Mouse (Mus musculus) kidney, embryonic 14.5 days (tissue): ENCODE measurements at regions not wholly inside any gene's neighbourhood (a gene's known extent, or its start where the extent isn't known, plus 50 kb on each side); places are given as distances from the start of the nearest gene placed in this dataset.

Experiments
- ATAC-seq: fragments of 200-750 bp; cut with Nextera tagmentation; 2 replicates; pipeline ENCODE4 v1.8.0; 2017; ENCODE audit warnings: moderate number of reproducible peaks, mild to moderate bottlenecking, moderate TSS enrichment, moderate library complexity; ENCODE audit not compliant: low FRiP score, low TSS enrichment
- H3K27ac ChIP-seq: fragments of 300-500 bp; sonication (generic); 2 replicates; pipeline ENCODE4 v1.5.1; 2014; ENCODE audit warnings: low read depth, mild to moderate bottlenecking, low read length, moderate library complexity, mixed read lengths
- H3K27me3 ChIP-seq: fragments of 300-500 bp; sonication (generic); 2 replicates; pipeline ENCODE4 v1.6.1; 2014; ENCODE audit warnings: mild to moderate bottlenecking, low read length; ENCODE audit not compliant: control insufficient read depth, insufficient read depth
- H3K36me3 ChIP-seq: fragments of 300-500 bp; sonication (generic); 2 replicates; pipeline ENCODE4 v1.6.1; 2014; ENCODE audit warnings: low read length, mixed read lengths; ENCODE audit not compliant: control insufficient read depth, insufficient read depth
- H3K4me1 ChIP-seq: fragments of 300-500 bp; sonication (generic); 2 replicates; pipeline ENCODE4 v1.6.1; 2014; ENCODE audit warnings: low read length, mixed read lengths; ENCODE audit not compliant: control insufficient read depth, insufficient read depth
- H3K4me2 ChIP-seq: fragments of 300-500 bp; sonication (generic); replicated peaks from 2 replicates; pipeline ENCODE4 v1.6.1; 2014; ENCODE audit warnings: low read depth, mild to moderate bottlenecking, low read length
- H3K4me3 ChIP-seq: fragments of 300-500 bp; sonication (generic); 2 replicates; pipeline ENCODE4 v1.5.1; 2014; ENCODE audit warnings: mild to moderate bottlenecking, low read length
- H3K9ac ChIP-seq: fragments of 300-500 bp; sonication (generic); 2 replicates; pipeline ENCODE4 v1.6.1; 2014; ENCODE audit warnings: low read depth, mild to moderate bottlenecking, low read length, moderate library complexity
- H3K9me3 ChIP-seq: fragments of 300-500 bp; sonication (generic); 2 replicates; pipeline ENCODE4 v1.6.1; 2016; ENCODE audit warnings: low read length; ENCODE audit not compliant: control insufficient read depth
- WGBS: fragments of 180-500 bp; shearing (Covaris S2); extraction: QIAGEN DNeasy Blood & Tissue Kit; methylation state at CpG from one replicate; pipeline ENCODE4 v1.1.7; 2014; 5-methylcytosine and 5-hydroxymethylcytosine counted together

DNA sequence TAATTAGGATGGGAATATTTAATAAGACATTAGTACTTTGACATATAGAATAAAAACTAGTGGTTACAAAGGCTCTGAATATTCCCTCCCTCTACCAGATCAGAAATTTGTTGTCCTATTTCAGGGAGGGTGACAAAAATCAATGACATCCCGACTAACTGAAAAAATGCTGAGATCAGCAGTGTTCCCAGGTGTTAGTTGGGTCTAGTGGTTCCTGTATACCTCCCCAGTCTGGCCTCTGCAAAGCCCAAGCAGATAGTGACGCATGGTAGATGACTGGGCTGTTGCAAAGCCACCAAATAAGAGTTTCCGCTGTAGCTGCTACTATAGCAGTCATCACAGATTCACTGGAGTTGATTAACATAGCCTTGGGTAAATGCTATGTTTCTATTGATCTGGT lies 59.9 kb upstream of the Gm4791 start:
- Histone ChIP-seq H3K36me3 (no peaks in the 10 kb centered on the region), H3K9ac (no peak overlapping the region), H3K27ac (no peak overlapping the region), H3K4me1 (no peaks in the 10 kb centered on the region), H3K4me3 (no peak overlapping the region), H3K4me2 (no peak overlapping the region), H3K27me3 (no peaks in the 10 kb centered on the region), H3K9me3 (no peaks in the 10 kb centered on the region)
- no peak for ATAC-seq
- 91% methylated on average over 3 of the region's 3 CpGs for WGBS

GRCm38 (mm10) chr9:46925641-46926040 lies 72.9 kb upstream of the Gm4791 start:
- no peak for ATAC-seq
- WGBS = 83% methylated on average over 3 of the region's 3 CpGs

DNA sequence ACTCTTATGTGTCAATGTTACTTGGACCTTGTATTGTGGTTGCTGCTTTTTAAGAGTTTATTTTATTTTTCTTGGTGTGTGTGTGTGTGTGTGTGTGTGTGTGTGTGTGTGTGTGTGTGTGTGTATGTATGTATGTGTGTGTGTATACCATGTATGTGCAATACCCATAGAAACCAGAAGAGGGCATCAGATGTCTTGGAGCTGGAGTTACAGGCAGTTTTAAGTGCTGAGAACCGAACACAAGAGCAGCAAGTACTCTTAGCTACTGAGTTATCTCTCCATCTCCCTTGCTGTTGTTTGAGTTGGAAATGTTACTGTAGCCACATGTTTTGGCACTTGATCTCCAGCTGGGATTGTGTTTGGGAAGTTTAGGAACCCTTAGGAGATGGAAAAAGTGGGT lies 78.5 kb upstream of the Gm4791 start:
- Histone ChIP-seq H3K9me3 (no peaks in the 10 kb centered on the region), H3K4me3 (no peak overlapping the region), H3K27me3 (no peaks in the 10 kb centered on the region), H3K4me2 (no peak overlapping the region), H3K36me3 (no peaks in the 10 kb centered on the region), H3K27ac (no peak overlapping the region), H3K4me1 (no peaks in the 10 kb centered on the region), H3K9ac (no peak overlapping the region)
- no peak for ATAC-seq
- WGBS = 95% methylated on average over 1 of the region's 1 CpGs

More at GRCm38 (mm10) chr9:46925641-46926040, 72.9 kb upstream of the Gm4791 start:
- Histone ChIP-seq H3K4me2 (no peak overlapping the region), H3K27me3 (no peaks in the 10 kb centered on the region), H3K4me3 (no peak overlapping the region), H3K36me3 (no peaks in the 10 kb centered on the region), H3K9ac (no peak overlapping the region), H3K4me1 (no peaks in the 10 kb centered on the region), H3K27ac (no peak overlapping the region), H3K9me3 (no peaks in the 10 kb centered on the region)

GRCm38 (mm10) chr9:46913238-46913637 lies 85.3 kb upstream of the Gm4791 start:
- Histone ChIP-seq H3K4me2 (no peak overlapping the region), H3K9ac (no peak overlapping the region), H3K4me1 (no peaks in the 10 kb centered on the region), H3K4me3 (no peak overlapping the region), H3K36me3 (no peaks in the 10 kb centered on the region), H3K27ac (no peak overlapping the region), H3K9me3 (no peaks in the 10 kb centered on the region), H3K27me3 (no peaks in the 10 kb centered on the region)
- WGBS = 45% methylated on average over 3 of the region's 3 CpGs
- no peak for ATAC-seq

DNA sequence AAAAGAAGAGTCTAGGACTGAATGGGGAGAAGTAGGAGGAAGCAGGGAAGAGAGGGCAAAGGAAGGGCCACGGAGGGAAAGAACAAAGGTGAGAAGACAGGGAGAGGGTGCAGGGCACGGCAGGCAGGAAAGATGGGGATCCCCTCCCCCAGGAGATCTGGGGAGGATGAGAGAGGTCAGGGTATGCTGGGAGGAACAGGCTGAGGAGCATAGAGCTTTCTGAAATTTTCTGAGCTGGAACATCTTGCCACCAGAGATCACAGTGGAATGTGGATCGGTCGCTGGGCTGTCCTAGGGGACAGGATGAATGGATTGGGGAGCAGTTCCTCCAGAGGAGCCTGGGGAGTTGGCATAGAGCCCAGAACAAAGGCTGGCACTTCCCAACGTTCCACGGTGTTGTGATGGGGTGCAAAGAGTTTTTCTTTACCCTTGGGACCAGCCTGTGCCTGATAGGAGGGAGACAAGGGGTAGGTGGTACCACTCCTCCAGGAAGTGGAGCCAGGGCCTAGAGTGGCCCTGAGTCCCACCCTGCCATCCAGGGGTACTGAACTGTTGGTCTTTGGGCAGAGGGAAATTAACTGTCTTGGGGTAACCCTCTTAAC lies 89.0 kb upstream of the Gm4791 start:
- Histone ChIP-seq H3K9ac (no peak overlapping the region), H3K4me1 (no peaks in the 10 kb centered on the region), H3K4me2 (no peak overlapping the region), H3K27ac (no peak overlapping the region), H3K9me3 (no peaks in the 10 kb centered on the region), H3K36me3 (no peaks in the 10 kb centered on the region), H3K4me3 (no peak overlapping the region), H3K27me3 (no peaks in the 10 kb centered on the region)
- ATAC-seq = no peak
- WGBS = 50% methylated on average over 6 of the region's 6 CpGs

DNA sequence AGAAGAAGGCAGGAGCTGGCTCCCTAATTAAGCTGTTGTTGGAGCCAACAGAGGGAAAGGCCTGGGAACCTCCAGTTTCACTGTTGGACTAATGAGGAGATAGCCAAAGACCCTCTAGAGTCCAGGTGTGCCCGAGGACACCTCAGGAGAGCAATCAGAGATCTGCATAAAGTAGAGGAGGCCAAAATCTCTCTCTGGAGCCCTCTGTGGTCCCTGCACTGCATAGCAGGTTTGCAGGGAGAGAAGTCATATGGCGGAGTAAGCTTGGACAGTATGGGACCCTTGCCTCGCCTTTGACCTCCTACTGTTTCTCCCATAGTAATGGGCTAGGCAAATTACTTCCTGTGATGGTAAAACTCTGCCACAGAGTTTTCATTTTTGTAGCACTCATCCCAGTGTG lies 93.5 kb upstream of the Gm4791 start:
- 75% methylated on average over 3 of the region's 3 CpGs for WGBS
- Histone ChIP-seq H3K9me3 (no peaks in the 10 kb centered on the region), H3K4me1 (no peaks in the 10 kb centered on the region), H3K4me2 (no peak overlapping the region), H3K36me3 (no peaks in the 10 kb centered on the region), H3K27ac (no peak overlapping the region), H3K9ac (no peak overlapping the region), H3K4me3 (no peak overlapping the region), H3K27me3 (no peaks in the 10 kb centered on the region)
- ATAC-seq = no peak

GRCm38 (mm10) chr9:46903491-46904220 lies 94.9 kb upstream of the Gm4791 start:
- ATAC-seq = no peak
- Histone ChIP-seq H3K36me3 (no peaks in the 10 kb centered on the region), H3K9me3 (no peaks in the 10 kb centered on the region), H3K9ac (no peak overlapping the region), H3K4me1 (no peaks in the 10 kb centered on the region), H3K4me3 (no peak overlapping the region), H3K27ac (no peak overlapping the region), H3K27me3 (no peaks in the 10 kb centered on the region), H3K4me2 (no peak overlapping the region)
- 48% methylated on average over 8 of the region's 8 CpGs for WGBS

DNA sequence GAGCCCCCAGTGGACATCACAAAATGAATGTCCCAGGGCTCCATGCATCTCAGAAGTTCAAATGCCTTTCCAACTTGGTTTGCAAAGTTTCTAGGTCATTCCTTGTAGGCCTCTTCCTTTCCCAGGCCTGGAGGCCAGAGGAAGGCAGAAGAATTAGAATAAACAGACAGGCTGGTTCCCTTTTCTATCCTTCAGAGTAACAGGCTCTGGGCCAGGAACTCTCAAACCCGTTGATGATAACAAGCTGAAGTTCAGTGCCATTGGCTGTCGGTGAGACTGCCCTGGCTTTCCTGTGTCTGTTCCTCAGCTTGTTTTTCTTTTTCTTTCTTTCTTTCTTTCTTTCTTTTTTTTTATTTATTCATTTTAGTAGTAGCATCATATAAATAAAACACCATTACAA lies 99.3 kb upstream of the Gm4791 start:
- no peak overlapping the region for H3K4me3 ChIP-seq
- no peaks in the 10 kb centered on the region for H3K4me1 ChIP-seq
- H3K9ac ChIP-seq = no peak overlapping the region
- H3K27ac ChIP-seq = no peak overlapping the region
- 50% methylated on average over 2 of the region's 2 CpGs for WGBS
- H3K36me3 ChIP-seq = no peaks in the 10 kb centered on the region
- no peaks in the 10 kb centered on the region for H3K9me3 ChIP-seq
- H3K27me3 ChIP-seq = no peaks in the 10 kb centered on the region
- no peak for ATAC-seq
- no peak overlapping the region for H3K4me2 ChIP-seq

GRCm38 (mm10) chr9:46898120-46898519 lies 100.4 kb upstream of the Gm4791 start:
- H3K27ac ChIP-seq = no peak overlapping the region
- no peak for ATAC-seq
- H3K4me2 ChIP-seq = no peak overlapping the region
- no peak overlapping the region for H3K4me3 ChIP-seq
- no peaks in the 10 kb centered on the region for H3K36me3 ChIP-seq
- H3K27me3 ChIP-seq = no peaks in the 10 kb centered on the region
- H3K9ac ChIP-seq = no peak overlapping the region
- WGBS = 50% methylated on average over 3 of the region's 3 CpGs
- no peaks in the 10 kb centered on the region for H3K4me1 ChIP-seq
- no peaks in the 10 kb centered on the region for H3K9me3 ChIP-seq
